ENCODE assay signal across 8 mouse cellular contexts in genomic region chr19:5817703-5818589, GRCm38 (mm10). TPM values are rescaled to one million over a fixed set of nuclear protein-coding genes. Genes with fewer than 3 reads are reported as not detected.
DNase-seq lines count a peak whose midpoint lies in the region; ATAC-seq lines count a peak whose summit lies in the region.

No protein-coding gene starts in this region.

- peak; percentile 93 for DNase-seq in ES-CJ7 (ENCODE audit: low read depth, low spot score)
- peak; percentile 94 for DNase-seq in heart, postnatal 10 days
- peak; percentile 85 for DNase-seq in layer of hippocampus, adult 11-12 months (ENCODE audit: low spot score)
- DNase-seq in lung, adult 18-20 months, result peak; percentile 91 to 95
- DNase-seq in thymus, adult 18-20 months, result peak; percentile 81 to 84

- H3K36me3 ChIP-seq in forebrain, embryonic 13.5 days (ENCODE audit: poor library complexity, severe bottlenecking), result no peaks in the 10 kb centered on the region
- no peaks in the 10 kb centered on the region for H3K36me3 ChIP-seq in neural tube, embryonic 14.5 days (ENCODE audit: control insufficient read depth, insufficient read depth, low read length)

- H3K9me3 ChIP-seq in forebrain, embryonic 13.5 days (replicated peaks), result no peaks in the 10 kb centered on the region
- H3K9me3 ChIP-seq in neural tube, embryonic 14.5 days (ENCODE audit: control insufficient read depth, low read length), result no peaks in the 10 kb centered on the region

- no peaks in the 10 kb centered on the region for H3K27me3 ChIP-seq in forebrain, embryonic 13.5 days
- no peaks in the 10 kb centered on the region for H3K27me3 ChIP-seq in neural tube, embryonic 14.5 days (ENCODE audit: control insufficient read depth, insufficient read depth, low read length)

- H3K4me1 ChIP-seq in forebrain, embryonic 13.5 days, result peaks cover 19% of the 10 kb centered on the region
- peaks cover 3% of the 10 kb centered on the region; the same call in 1 of the 2 replicates for H3K4me1 ChIP-seq in neural tube, embryonic 14.5 days (ENCODE audit: control insufficient read depth, insufficient read depth, low read length)

- intact Hi-C loops in heart, postnatal 10 days (cut with DNase I), result loop anchor here (2.0 kb wide), 2 partner anchors 19 to 31 kb away; no protein-coding TSS in a partner anchor

- WGBS in forebrain, embryonic 13.5 days, result 26% methylated on average over 20 of the region's 21 CpGs
- 22% methylated on average over 21 of the region's 21 CpGs for WGBS in neural tube, embryonic 14.5 days

- peak; percentile 85; the same call in 1 of the 2 replicates for ATAC-seq in cerebellum, adult (ENCODE audit: insufficient number of reproducible peaks, low FRiP score, low TSS enrichment)
- ATAC-seq in forebrain, embryonic 13.5 days, result peak; percentile 76
- ATAC-seq in neural tube, embryonic 14.5 days (ENCODE audit: low read depth), result peak; percentile 77

- no peak overlapping the region; the same call in 1 of the 2 replicates for H3K4me3 ChIP-seq in forebrain, embryonic 13.5 days
- H3K4me3 ChIP-seq in neural tube, embryonic 14.5 days (ENCODE audit: low read depth, low read length), result no peak overlapping the region

- H3K9ac ChIP-seq in forebrain, embryonic 13.5 days, result peak overlapping the region; percentile 49; the same call in 1 of the 2 replicates
- H3K9ac ChIP-seq in neural tube, embryonic 14.5 days (replicated peaks; ENCODE audit: low read depth, low read length), result 0 out of 2 replicates have a peak overlapping the region, but pooled peaks have one; percentile 37

- peak overlapping the region; percentile 52 for H3K4me2 ChIP-seq in forebrain, embryonic 13.5 days
- peak overlapping the region; percentile 40; the same call in 1 of the 2 replicates for H3K4me2 ChIP-seq in neural tube, embryonic 14.5 days (ENCODE audit: low read depth, low read length)

- peak overlapping the region; percentile 22; the same call in 1 of the 2 replicates for H3K27ac ChIP-seq in forebrain, embryonic 13.5 days
- H3K27ac ChIP-seq in neural tube, embryonic 14.5 days (ENCODE audit: low read depth, low read length), result peak overlapping the region; percentile 49

RNA-seq across cellular contexts. Expression of gene Scyl1, which starts 46.7 kb away (rescaled TPM):
- polyA plus RNA-seq in forebrain, embryonic 13.5 days (2015; fragmentation: Nextera tagmentation; extraction: Ambion mirVana), result 56.4 and 62.6 TPM in 2 replicates
- total RNA-seq in heart, postnatal 10 days (2021), result 10 to 100 TPM; 63.4 to 65.7 TPM
- polyA plus RNA-seq in neural tube, embryonic 14.5 days (2014; fragmentation: Nextera tagmentation; extraction: Ambion mirVana), result 78.5 and 78.6 TPM in 2 replicates

RNA-seq across cellular contexts. Expression of gene Frmd8, which starts 57.1 kb away (rescaled TPM):
- 21.7 and 26.2 TPM in 2 replicates for polyA plus RNA-seq in forebrain, embryonic 13.5 days (2015; fragmentation: Nextera tagmentation; extraction: Ambion mirVana)
- total RNA-seq in heart, postnatal 10 days (2021), result 10 to 100 TPM; 19.0 to 20.5 TPM
- polyA plus RNA-seq in neural tube, embryonic 14.5 days (2014; fragmentation: Nextera tagmentation; extraction: Ambion mirVana), result 9.4 and 12.7 TPM in 2 replicates

RNA-seq across cellular contexts. Expression of gene Slc25a45, which starts 59.7 kb away (rescaled TPM):
- 1.2 and 1.4 TPM in 2 replicates for polyA plus RNA-seq in forebrain, embryonic 13.5 days (2015; fragmentation: Nextera tagmentation; extraction: Ambion mirVana)
- 1 to 10 TPM; 4.6 to 5.9 TPM for total RNA-seq in heart, postnatal 10 days (2021)
- polyA plus RNA-seq in neural tube, embryonic 14.5 days (2014; fragmentation: Nextera tagmentation; extraction: Ambion mirVana), result 0.59 and 1.3 TPM in 2 replicates
